Mouse (Mus musculus) thymus, postnatal 4 days (tissue): ENCODE data around the gene Slx4ip.
A peak's percentile ranks its signal among the peaks of the same experiment; 100 is the strongest.
"Not testable (repeated sequence)": the region's sequence is repeated elsewhere in the genome, so short reads cannot be mapped to it uniquely, and the experiment has no call there.

Experiments used
- DNase-seq: peaks from one replicate; pipeline ENCODE4 v3.0.0; 2021

The Slx4ip gene

DNA sequence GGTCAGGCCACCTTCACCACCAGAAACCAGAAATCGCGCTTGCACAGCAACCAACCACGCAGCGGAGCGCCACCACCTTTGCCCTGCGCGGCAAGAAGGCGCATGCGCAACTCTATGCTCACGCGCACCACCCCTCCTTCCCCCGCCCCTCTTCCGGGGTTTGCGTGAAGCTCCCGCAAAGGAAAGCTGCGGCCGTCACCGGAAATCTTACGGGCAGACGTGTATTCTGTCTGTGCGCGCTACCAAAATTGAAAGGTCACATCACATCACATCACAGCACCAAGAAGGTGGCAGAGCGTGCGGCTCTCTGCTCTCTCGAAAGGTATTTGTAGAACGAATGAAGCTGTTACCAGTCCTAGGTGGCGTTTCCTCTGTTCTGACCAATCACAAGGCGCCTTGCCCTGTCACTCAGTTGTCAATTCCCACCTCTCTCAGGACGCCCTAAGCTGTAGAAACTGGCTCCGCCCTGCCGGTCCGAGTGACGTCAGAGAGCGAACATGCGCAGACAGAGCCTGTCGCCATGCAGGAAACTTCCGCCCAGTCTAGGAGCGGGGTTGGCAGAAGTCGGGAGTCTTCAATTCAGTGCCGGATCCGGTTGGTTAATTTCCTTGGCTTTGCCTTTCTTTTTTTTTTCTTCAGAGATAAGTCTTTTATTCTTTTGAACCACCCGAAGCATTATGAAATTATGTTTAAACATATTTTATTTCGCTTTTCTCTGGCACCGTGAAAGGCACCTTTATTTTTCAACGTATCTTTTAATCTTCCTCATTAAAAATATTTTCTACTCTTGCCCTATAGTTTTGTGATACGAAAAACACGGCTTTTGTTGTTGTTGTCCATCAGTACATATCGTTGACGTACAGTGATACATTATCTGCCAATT, at the start of gene Slx4ip, which contains the start of the genes AL731706.1 and Mkks:
TSS of gene Slx4ip (plus strand) at position 151 of the 883 bp plus-strand sequence.
TSS of gene AL731706.1 (minus strand) at position 322 of the 883 bp plus-strand sequence.
TSS of gene Mkks (minus strand) at position 322 of the 883 bp plus-strand sequence.
- DNase-seq, result peak; percentile 98

DNA sequence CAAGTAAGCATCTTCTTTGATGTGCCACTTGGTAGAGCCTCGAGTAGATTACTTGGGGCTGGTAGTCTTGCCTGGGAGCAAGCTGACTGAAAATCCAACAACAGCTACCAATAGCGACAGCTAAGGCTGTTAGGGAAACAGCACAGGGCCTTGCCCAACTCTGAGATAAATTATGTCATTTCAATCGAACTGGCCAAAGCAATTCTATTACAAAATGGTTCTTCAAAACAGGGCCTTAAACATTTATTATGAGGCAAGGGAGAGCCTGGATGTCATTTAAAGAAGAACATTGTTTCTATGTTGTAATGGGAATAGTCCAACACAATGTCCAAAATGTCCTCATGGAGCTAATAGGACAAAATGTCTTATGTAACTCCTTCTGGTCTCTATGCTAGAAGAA, 40.7 kb upstream of the Slx4ip start:
- no peak for DNase-seq

DNA sequence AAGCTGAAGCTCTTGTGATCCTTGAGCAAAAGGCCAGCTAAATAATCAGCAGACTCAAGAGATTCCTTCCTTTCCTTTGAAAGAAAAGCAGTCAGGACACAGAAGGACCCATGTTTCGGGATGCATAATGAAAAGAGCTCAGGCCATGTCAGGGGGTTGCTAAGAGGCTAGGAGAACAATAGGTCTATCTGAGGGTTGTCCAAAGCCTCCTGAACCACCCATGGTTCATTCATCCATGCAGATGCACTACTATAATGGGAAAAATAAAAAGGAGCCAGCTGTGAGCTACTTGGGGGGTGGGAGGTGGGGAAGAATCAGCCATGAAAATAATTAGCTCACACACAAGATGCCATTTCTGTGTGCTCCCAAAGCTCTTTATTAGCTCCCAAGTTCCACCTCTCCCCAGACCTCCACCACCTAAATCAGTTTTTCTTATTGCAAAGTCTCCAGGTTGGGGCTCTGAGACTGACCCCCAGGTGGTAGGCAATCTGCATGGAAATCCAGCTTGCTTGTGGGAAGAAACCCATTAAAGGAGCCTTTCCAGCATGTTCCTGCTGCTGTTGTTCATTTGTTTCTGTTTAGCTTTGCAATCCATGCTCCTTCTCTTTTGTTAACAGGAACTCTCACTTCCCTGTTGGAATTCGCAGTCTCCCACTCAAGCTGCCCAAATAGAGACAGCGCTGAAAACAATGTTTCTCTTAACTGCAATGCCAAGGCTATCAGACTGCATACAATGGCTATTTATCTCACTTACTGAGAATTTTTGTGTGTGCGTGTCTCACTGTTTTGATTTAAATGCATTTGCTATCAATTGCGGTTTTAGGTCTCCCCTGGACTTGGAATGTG, 36.3 kb upstream of the Slx4ip start:
- DNase-seq, result no peak

DNA sequence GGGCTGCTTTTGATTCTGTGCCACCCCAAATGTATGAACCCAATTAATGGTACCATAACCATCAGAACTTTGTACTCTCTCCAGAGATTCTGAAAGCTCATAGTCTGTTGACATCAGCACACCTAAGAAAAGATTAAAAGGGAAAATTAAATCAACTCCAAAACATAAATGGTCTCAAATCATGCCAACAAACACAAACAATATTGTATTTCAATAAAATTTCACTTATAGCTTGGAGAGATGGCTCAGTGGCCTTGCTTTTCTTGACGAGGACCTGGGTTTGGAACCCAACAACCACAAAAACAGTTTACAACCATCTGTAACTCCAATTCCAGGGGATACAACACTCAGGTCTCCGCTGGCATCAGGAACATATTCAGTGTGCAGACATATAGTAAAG, 5.4 kb upstream of the Slx4ip start, which contains the start of gene AL731706.2:
TSS of gene AL731706.2 (minus strand) at position 101 of the 400 bp plus-strand sequence.
- no peak for DNase-seq

DNA sequence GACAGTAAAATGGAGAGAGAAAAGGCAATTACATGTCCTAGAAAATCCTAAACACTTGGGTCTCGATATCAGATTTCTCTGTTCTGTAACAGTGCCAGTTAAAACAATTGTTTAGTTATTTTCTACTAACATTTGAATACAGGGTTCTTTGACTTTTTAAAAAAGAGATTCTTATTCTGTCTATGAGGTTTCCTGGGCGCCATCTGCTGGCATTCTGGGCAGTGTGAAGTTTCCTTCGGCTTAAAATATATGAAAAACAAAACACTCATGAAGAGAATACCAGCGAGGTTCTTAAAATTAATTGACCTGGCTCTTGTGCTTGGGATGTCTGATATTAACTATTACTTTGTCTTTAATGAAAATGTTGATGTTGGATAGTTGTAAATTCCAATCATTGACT, 4.2 kb upstream of the Slx4ip start:
- peak; percentile 46 for DNase-seq

DNA sequence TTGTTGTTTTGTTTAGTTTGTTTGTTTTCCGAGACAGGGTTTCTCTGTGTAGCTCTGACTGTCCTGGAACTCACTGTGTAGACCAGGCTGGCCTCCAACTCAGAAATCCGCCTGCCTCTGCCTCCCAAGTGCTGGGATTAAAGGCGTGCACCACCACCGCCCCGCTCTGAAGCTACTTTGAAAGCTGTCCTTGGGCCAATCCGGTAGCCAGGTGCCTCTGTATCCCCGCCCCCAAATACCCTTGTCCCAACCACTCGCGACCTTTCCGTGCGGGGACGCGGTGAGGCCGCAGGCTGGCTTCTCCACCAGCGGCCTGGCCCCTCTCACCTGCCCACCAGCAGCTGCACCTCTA, 326 bp upstream of the Slx4ip start:
- not testable (repeated sequence) for DNase-seq

DNA sequence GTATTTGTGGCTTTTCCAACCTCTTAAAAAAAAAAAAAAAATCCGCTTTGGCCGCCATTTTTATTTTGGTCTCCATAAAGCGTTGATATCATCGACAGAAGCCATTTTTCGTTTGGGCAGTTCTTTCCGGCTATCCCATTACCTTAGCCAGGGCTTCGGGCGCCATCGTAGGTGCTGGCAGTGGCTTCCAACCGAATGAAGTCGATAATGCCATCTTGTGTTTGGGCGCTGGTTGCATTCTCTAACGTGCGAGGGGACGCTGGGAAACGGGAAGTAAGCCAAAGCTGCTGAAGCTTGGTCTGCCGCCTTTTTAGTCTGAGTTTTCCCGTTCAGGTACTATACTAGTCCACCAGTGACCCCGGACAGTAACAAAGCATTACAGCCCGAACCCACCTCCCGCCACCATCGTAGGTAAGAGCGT, 943 bp downstream of the Slx4ip start:
- peak; percentile 90 for DNase-seq

DNA sequence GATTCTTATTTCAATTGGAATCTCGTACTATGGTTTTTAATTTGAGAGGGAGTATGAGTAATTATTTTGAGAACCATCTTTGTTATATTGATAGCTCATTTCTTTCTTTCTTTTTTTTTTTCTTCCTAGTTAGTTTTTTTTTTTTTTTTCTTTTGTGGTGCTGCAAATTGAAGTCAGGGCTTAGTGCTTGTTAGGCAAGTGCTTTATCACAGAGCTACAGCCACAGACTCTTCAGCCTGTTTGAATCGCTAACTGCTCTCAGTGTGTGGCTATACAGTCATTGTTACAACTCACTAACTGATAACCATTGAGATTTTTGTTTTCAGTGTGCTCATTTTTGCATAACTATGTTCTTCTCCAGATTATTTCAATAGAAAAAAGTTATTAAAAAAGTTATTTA, 3.5 kb downstream of the Slx4ip start:
- DNase-seq, result no peak

DNA sequence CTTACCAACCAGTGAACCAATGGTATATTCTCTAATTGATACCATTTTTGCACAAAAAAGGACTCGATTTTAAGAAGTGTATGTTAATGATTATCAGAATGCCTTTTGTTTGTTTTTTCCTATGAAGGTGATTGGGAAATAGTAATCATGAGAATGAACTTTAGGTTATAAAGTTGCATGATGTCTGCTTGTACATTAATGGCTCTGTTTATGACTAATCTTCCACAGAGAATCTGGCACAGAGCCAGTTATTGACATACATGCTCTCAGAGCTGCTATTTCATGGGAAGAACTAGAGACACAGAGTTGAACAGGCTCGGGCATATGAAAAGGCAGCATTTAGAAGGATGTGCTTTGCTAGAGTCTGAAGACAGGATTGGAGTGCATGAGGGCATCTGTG, 5.1 kb downstream of the Slx4ip start:
- DNase-seq, result no peak

DNA sequence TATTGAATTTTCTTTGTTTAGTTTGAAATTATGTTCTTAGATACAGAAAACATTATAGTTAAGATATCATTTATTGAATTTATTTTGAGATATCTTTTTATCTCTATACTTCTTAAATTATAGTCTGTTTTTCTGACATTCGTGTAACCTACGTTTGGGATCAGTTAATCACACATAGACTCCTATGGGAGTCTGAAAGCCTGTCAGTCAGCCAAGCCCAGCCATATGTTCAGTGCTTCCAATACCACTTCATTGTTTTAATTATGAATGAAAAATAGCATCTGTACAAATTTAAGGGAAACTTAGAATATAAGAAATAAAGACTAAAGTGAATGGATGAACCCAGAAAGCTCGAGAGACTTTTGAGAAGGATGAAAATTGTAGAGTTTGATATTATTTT, 17.6 kb downstream of the Slx4ip start:
- no peak for DNase-seq

DNA sequence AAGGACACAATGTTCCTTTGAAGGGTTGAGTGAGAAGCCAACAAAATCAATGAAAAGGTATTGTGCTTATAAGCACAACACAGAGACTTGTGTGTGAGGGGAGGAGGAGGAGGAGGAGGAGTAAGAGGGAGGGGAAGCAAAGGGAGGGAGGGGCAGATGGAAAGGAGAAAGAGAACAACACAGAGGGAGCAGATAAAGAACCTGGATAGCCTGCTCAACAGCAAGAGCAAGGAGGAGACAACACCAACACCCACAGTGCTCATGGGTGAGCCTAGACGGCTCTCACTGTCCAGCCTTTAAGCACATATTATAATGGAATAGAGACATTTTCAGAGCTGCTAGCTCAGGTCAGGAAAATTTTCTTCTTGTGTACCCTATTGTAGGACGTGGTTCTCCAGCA, 18.3 kb downstream of the Slx4ip start:
- no peak for DNase-seq

DNA sequence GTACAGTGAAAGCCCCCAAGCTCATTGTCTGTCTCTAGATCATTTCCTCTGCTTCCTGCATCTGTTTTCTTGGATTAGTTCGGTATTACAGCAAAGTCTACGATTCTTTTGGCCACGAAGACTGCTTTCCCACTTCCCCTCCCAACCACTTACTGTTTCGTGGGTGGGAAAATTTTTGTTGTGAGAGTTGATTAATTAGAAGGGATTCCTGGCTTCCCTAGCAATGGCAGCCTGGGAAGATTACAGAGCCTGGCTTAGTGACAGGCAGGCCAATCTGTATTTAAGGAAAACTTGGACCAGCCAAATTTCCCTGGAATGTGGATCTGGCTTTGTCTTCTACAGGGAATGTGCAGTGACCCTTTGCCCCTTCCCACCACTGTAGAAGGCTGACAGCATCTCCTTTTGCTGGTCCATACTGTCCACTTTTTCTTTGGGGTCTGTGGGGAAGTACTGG, 21.0 kb downstream of the Slx4ip start:
- DNase-seq, result no peak

DNA sequence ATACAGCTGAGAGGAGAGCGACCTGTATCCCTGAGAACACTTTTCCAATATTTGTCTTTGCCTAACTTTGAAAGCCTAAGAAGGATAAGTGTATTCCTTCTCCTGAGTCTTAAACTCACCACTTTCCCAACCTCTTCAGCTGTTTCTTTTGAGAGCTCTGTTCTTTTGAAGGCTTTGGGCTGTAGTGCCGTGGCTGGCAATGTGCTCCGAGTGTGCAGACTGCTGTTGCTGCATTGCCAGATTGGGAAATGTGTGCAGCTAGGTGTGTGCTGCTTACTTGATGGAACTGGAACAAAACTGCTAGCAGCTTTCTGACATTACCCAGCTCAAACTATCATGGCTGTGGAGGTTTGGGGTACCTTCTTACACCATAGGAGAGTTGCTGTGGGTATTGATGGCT, 22.0 kb downstream of the Slx4ip start:
- no peak for DNase-seq

DNA sequence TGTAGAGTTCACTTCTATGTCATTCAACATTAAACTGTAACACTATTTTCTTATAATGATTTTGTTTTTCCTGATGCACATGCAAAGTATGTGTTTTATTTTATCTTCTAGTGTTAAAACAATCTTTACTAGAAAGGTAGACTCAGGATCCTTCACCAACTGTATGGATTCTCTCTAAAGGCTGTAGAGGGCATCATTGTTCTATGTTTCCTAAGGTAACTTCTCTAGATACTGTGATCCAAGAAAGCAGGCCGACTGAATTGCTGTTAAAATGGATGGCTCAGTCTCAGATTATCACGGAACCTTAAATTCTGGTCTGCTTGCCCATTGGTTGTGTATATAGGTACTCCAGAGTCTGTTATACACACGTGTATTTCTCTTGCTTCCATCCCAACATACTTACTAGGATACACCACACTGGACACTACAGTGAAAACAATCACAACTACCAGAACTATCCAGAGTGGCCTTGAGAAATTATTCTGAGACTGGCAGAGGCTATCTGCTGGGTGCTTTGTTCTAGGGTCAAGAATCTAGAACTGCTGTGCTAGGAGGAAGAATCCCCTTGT, 23.4 kb downstream of the Slx4ip start:
- no peak for DNase-seq

DNA sequence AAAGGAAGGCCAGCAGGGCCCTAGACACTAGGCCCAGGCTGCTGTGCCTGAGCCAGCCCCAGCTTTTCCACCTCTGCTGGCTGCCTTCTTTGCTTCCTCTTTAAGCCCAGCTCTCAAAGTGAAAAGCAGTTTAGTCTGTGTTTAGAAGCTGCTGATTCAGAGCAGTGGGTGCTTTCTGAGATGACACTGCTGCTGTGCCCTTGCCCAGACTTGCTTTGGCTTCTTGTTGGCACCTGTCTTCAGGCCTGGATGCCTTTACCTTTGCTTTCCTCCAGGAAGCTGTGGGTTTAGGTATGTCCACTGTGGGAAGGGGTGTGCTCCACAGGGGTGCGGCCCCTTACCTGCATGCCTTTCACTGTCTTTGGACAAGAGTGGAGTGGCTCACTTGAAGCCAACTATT, 28.4 kb downstream of the Slx4ip start:
- no peak for DNase-seq

DNA sequence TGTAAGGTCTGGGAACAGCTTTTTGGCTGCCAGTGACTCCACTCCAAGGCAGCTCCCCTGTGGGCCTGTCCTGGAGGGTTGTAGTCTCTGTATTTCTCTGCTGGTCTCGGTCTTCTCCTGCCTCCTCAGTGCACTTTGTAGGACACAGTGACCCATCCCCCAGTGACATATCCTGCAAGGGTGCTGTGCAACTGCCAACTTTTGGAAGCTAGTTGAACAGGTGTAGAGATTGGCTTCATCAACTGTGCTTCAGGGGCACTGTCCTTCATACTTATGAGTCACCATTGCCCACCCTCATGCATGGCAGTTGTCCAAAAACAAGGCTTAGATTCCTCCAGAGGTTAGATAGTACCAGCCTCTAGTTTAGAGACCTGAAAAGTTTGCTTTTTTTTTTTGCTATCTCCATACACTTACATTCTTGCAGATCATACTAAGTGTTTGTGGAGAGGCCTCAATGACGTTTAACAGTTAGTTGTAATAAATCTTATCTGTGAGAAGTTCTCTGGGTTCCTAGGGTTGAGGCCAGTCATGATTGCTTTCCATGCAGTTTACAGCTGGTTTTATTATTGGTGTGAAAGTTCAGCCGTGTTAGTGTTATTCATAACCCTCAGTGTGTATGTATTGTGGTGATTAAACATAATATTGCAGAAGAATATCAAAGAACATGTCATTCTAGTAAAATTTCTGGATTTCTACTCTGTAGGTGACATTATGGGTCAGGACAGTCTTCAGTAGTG, 29.4 kb downstream of the Slx4ip start:
- no peak for DNase-seq

DNA sequence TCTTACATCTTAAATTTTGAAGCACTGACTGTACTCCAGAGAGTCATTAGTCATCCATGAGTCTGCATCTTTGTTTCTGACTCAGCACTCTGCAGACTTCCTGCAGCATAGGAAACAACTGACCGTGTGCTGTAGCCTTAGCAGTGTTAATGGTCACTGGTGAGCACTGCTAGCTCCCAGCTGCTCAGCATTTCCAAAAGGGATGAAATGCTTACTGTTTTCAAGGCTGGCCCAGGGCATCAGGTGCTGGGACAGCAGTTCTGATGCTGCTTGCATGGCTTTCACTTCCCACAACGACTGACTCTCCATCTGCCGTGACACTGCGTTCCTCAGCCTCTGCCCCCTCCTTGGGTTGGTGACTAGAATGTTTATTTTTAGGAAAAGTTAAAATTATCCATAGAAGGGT, 30.0 kb downstream of the Slx4ip start:
- no peak for DNase-seq

DNA sequence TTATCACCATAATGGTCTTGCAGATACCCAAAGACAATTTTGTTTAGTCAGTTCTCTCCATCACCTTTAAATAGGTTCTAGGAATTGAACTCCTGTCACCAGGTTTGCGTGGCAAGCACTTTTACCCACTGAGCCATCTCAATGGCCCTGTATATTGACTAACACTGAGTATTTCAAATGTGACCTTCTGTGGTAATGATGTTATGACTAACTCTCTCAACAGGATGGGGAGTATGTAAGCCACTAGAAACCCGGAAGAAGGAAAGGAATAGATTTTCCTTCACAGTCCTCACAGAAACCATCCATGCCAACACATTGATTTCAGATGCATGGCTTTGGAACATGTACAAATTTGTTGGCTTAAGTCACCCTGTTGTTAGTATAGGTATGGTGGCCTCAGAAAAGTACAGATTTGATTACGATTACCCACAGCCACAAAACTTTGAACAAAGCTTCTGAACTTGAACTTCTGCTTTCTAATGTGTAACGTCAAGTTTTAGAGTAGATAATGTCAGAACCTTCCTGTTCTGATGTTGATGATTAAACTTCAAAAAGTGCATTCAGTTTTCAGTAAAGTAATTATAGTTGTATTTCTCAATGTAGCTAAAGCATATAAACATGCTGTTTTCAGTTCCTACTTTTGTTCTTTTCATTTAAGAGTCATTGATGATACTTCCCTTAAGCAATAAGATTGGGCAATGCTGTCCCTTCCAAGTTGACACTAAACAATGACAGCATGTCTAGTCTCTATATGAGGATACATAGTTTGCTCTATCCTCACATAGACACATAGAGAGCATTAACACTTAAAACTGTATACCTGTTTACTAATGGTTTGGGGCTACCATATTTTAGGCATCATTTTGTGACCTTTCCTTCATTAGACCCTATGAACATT, 45.6 kb downstream of the Slx4ip start:
- DNase-seq, result no peak

DNA sequence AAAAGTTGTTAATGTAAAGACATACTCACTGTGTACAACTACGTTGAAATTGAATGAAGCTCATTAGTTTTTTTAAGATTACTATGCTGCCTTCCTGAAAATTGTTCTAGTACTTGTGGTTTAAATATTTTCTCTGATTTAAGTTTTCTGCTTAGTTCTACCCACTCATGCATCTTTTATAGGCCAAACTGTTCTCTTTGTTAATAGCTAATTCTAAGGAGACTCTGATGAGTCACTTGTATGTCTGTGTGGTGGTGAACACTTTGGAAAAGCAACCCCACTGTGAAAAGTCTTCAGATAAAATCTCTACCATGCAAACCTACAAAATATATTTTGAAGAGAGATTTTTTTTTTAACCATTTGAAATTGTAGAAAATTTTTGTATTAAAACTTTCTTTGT, 47.2 kb downstream of the Slx4ip start:
- no peak for DNase-seq

DNA sequence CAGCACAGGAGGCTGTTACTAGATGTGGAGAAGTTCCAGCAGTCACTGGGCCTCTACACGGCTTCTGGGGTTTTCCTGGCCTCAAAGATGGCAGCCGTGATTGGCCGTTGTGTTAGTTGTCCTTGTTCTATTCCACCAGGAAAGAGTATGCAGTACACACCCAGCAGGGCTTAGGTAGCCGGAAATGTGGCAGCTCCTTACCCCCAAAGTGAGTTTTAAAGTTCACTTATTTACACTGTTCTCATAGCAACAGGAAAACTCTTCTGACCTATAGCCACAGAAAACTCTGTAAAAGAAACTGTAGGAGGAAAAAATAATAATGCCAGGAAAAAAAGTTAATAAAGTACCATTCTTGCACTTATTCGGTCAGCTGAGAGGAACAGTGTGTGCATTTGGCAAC, 55.3 kb downstream of the Slx4ip start:
- no peak for DNase-seq

DNA sequence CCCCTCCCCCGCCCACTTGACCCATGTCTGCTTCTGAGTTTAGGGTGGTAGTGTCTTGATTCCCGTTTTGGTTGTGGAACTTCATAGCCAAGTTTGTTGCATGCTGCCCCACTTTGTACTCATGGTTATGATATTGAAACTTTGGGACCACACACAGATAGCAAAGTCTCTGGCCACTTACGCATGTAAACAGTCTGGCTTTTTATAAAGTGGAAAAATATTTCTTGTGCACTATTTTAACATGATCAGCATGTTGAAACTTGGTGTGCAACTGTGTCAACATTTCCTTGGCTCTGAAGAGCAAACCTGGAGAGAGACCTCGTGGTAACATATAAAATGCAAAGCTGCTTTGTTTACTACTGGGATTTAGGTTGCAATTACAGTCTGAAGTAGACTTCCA, 56.5 kb downstream of the Slx4ip start:
- no peak for DNase-seq

DNA sequence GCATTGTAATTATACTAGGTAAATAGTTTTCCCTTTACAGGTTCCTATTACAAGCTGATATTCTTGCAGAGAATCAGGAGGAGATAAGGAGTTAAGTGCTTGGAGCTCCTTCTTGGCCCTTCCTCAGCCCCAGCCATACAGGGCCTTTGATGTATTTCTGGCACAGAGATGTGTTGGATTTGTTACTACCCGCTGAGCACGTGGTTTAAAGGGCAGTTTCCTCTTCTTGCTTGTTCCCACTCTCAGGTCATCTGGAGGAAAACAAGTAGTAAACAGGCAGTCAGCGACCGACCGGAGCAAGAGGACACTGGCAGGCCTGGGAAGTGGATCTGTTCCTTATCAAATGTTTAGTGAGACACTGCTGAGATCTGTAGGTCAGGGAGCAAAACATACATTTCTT, 56.9 kb downstream of the Slx4ip start:
- DNase-seq, result no peak
